ENCODE assay signal across 24 mouse cellular contexts in genomic region chr16:91004915-91005538, GRCm38 (mm10). TPM values are rescaled to one million over a fixed set of nuclear protein-coding genes. Genes with fewer than 3 reads are reported as not detected.
A peak's percentile ranks its signal among the peaks of the same experiment; 100 is the strongest.
DNase-seq lines count a peak whose midpoint lies in the region; ATAC-seq lines count a peak whose summit lies in the region.
"Had no signal": no experiment of that assay in that cellular context is flagged by ENCODE, and none has a peak within 500 bp of the region (broad histone marks: within the 10 kb centered on the region; RNA-seq: fewer than 3 reads in every experiment).

No protein-coding gene starts in this region.

- H3K9ac ChIP-seq in kidney, embryonic 14.5 days (ENCODE audit: low read depth, low read length), result no peak overlapping the region
- no peak overlapping the region for H3K9ac ChIP-seq in intestine, embryonic 14.5 days (ENCODE audit: low read length)
- no peak overlapping the region for H3K9ac ChIP-seq in intestine, embryonic 16.5 days (ENCODE audit: low read depth, low read length)
- H3K9ac ChIP-seq: embryonic facial prominence, embryonic 15.5 days; heart, embryonic 15.5 days; hindbrain, embryonic 13.5 days had no signal

- no peaks in the 10 kb centered on the region for H3K27me3 ChIP-seq in kidney, embryonic 14.5 days (ENCODE audit: control insufficient read depth, insufficient read depth, low read length)
- H3K27me3 ChIP-seq in intestine, embryonic 14.5 days (replicated peaks; ENCODE audit: control insufficient read depth, insufficient read depth, low read length), result no peaks in the 10 kb centered on the region
- H3K27me3 ChIP-seq in intestine, embryonic 16.5 days (replicated peaks; ENCODE audit: control insufficient read depth, insufficient read depth, low read length), result no peaks in the 10 kb centered on the region
- H3K27me3 ChIP-seq: embryonic facial prominence, embryonic 15.5 days; heart, embryonic 15.5 days; hindbrain, embryonic 13.5 days had no signal

- no peak for ATAC-seq in kidney, embryonic 14.5 days (ENCODE audit: low FRiP score, low TSS enrichment)
- 0 out of 2 replicates have a peak, but pooled peaks have one; percentile 32 for ATAC-seq in intestine, embryonic 14.5 days (replicated peaks; ENCODE audit: low FRiP score, low TSS enrichment, low read depth)
- ATAC-seq in intestine, embryonic 16.5 days, result peak; percentile 94
- no peak for ATAC-seq in CD4-positive, CD25-positive, alpha-beta regulatory T cell, adult 4 months
- ATAC-seq: forebrain, embryonic 14.5 days had no signal

- no peak overlapping the region for H3K4me2 ChIP-seq in kidney, embryonic 14.5 days (replicated peaks; ENCODE audit: low read depth, low read length)
- no peak overlapping the region for H3K4me2 ChIP-seq in intestine, embryonic 14.5 days (ENCODE audit: low read length)
- H3K4me2 ChIP-seq in intestine, embryonic 16.5 days (ENCODE audit: low read depth, low read length), result no peak overlapping the region
- H3K4me2 ChIP-seq: embryonic facial prominence, embryonic 15.5 days; heart, embryonic 11.5 days; heart, embryonic 15.5 days; hindbrain, embryonic 13.5 days had no signal

- H3K4me1 ChIP-seq in kidney, embryonic 14.5 days (ENCODE audit: control insufficient read depth, insufficient read depth, low read length), result peaks cover 4% of the 10 kb centered on the region; the same call in 1 of the 2 replicates
- no peaks in the 10 kb centered on the region; the same call in 1 of the 2 replicates for H3K4me1 ChIP-seq in intestine, embryonic 14.5 days (replicated peaks; ENCODE audit: control insufficient read depth, insufficient read depth, low read length)
- H3K4me1 ChIP-seq in intestine, embryonic 16.5 days (ENCODE audit: control insufficient read depth, insufficient read depth, low read length), result 0 out of 2 replicates have a peak, but pooled peaks cover 3% of the 10 kb centered on the region

- 78% methylated on average over 4 of the region's 4 CpGs for WGBS in kidney, embryonic 14.5 days
- 73% methylated on average over 4 of the region's 4 CpGs for WGBS in intestine, embryonic 14.5 days
- WGBS in intestine, embryonic 16.5 days, result 67% methylated on average over 4 of the region's 4 CpGs

- H3K36me3 ChIP-seq in kidney, embryonic 14.5 days (ENCODE audit: control insufficient read depth, insufficient read depth, low read length), result no peaks in the 10 kb centered on the region
- no peaks in the 10 kb centered on the region for H3K36me3 ChIP-seq in intestine, embryonic 14.5 days (ENCODE audit: control insufficient read depth, insufficient read depth, low read length)
- 0 out of 2 replicates have a peak, but pooled peaks cover 3% of the 10 kb centered on the region for H3K36me3 ChIP-seq in intestine, embryonic 16.5 days (ENCODE audit: control insufficient read depth, insufficient read depth, low read length)
- H3K36me3 ChIP-seq: embryonic facial prominence, embryonic 15.5 days had no signal

- no peaks in the 10 kb centered on the region for H3K9me3 ChIP-seq in kidney, embryonic 14.5 days (ENCODE audit: control insufficient read depth, low read length)
- H3K9me3 ChIP-seq in intestine, embryonic 14.5 days (ENCODE audit: control insufficient read depth, low read length), result no peaks in the 10 kb centered on the region
- no peaks in the 10 kb centered on the region for H3K9me3 ChIP-seq in intestine, embryonic 16.5 days (ENCODE audit: control insufficient read depth, low read length)
- H3K9me3 ChIP-seq: embryonic facial prominence, embryonic 15.5 days; forebrain, embryonic 10.5 days; heart, embryonic 15.5 days; hindbrain, embryonic 13.5 days had no signal

- no peak overlapping the region for H3K27ac ChIP-seq in kidney, embryonic 14.5 days (ENCODE audit: low read depth, low read length)
- no peak overlapping the region for H3K27ac ChIP-seq in intestine, embryonic 14.5 days (ENCODE audit: low read depth)
- H3K27ac ChIP-seq in intestine, embryonic 16.5 days (ENCODE audit: low read length), result peak overlapping the region; percentile 53; the same call in 1 of the 2 replicates
- H3K27ac ChIP-seq: embryonic facial prominence, embryonic 15.5 days; forebrain, embryonic 10.5 days; gastrocnemius, adult 2 months; heart, embryonic 15.5 days; hindbrain, embryonic 13.5 days had no signal

- DNase-seq in kidney, adult 9 months, result peak; percentile 22
- DNase-seq in kidney, postnatal 14 days, result peak; percentile 20
- DNase-seq in kidney, postnatal 25 days, result no peak
- DNase-seq in intestine, embryonic 14.5 days (ENCODE audit: low spot score), result no peak
- DNase-seq in gastrocnemius, adult 8-10 months (ENCODE audit: low spot score in 2 of 2), result no peak
- DNase-seq: adrenal gland, adult 8-10 months; cerebellum, adult 11 months; cerebellum, adult 8-10 months; cerebellum, postnatal 14 days; embryo, embryonic 11 days; gastrocnemius, adult 2 months; gastrocnemius, postnatal 36 days; heart, adult 18-20 months; heart, postnatal 14 days had no signal

- no peak overlapping the region for H3K4me3 ChIP-seq in kidney, embryonic 14.5 days (ENCODE audit: low read length)
- H3K4me3 ChIP-seq in intestine, embryonic 14.5 days (ENCODE audit: low read depth, low read length), result no peak overlapping the region
- no peak overlapping the region for H3K4me3 ChIP-seq in intestine, embryonic 16.5 days (ENCODE audit: low read length)
- H3K4me3 ChIP-seq: embryonic facial prominence, embryonic 15.5 days; erythroblast, embryonic 14.5 days; forebrain, embryonic 10.5 days; gastrocnemius, adult 2 months; heart, embryonic 15.5 days; hindbrain, embryonic 13.5 days had no signal

RNA-seq across cellular contexts. Expression of gene Synj1, which starts 6.1 kb away (rescaled TPM):
- 10.8 and 15.5 TPM in 2 replicates for polyA plus RNA-seq in kidney, embryonic 14.5 days (2014; fragmentation: Nextera tagmentation; extraction: Ambion mirVana)
- polyA plus RNA-seq in intestine, embryonic 14.5 days (2014; fragmentation: Nextera tagmentation; extraction: Ambion mirVana), result 15.2 and 18.1 TPM in 2 replicates
- 16.5 and 16.9 TPM in 2 replicates for polyA plus RNA-seq in intestine, embryonic 16.5 days (2015; fragmentation: Nextera tagmentation; extraction: Ambion mirVana)
- 10 to 100 TPM; 30.6 to 40.9 TPM for polyA plus RNA-seq in CD4-positive, CD25-positive, alpha-beta regulatory T cell, adult 4 months (2017; shearing (Covaris generic))
- total RNA-seq in gastrocnemius, adult 8-10 months (2022), result 1 to 10 TPM; 6.8 to 9.8 (median 8.5) TPM

RNA-seq across cellular contexts. Expression of gene Paxbp1, which starts 39.3 kb away (rescaled TPM):
- 46.9 and 75.6 TPM in 2 replicates for polyA plus RNA-seq in kidney, embryonic 14.5 days (2014; fragmentation: Nextera tagmentation; extraction: Ambion mirVana)
- polyA plus RNA-seq in intestine, embryonic 14.5 days (2014; fragmentation: Nextera tagmentation; extraction: Ambion mirVana), result 60.7 and 71.1 TPM in 2 replicates
- polyA plus RNA-seq in intestine, embryonic 16.5 days (2015; fragmentation: Nextera tagmentation; extraction: Ambion mirVana), result 33.4 and 35.9 TPM in 2 replicates
- polyA plus RNA-seq in CD4-positive, CD25-positive, alpha-beta regulatory T cell, adult 4 months (2017; shearing (Covaris generic)), result 100 to 1,000 TPM; 121 to 128 TPM
- 10 to 100 TPM in 1 of 4 experiments, 1 to 10 TPM in 3; 5.0 to 10.3 (median 6.2) TPM for total RNA-seq in gastrocnemius, adult 8-10 months (2022)

Comparison
In these comparisons a context has a peak if more than half of its experiments do, and no peak if none do; other contexts are left out.
1. DNase-seq: peak in kidney, adult 9 months (single experiment) and kidney, postnatal 14 days (single experiment); none in kidney, postnatal 25 days (0 of 2), intestine, embryonic 14.5 days (single experiment) and gastrocnemius, adult 8-10 months (0 of 2).
2. ATAC-seq: peak in intestine, embryonic 14.5 days (single experiment) and intestine, embryonic 16.5 days (single experiment); none in kidney, embryonic 14.5 days (single experiment) and CD4-positive, CD25-positive, alpha-beta regulatory T cell, adult 4 months (single experiment).